Mouse (Mus musculus) limb, embryonic 13.5 days (tissue): ENCODE results near the gene Ccdc167. TPM values are rescaled to one million over a fixed set of nuclear protein-coding genes. Genes with fewer than 3 reads are reported as not detected.
A peak's percentile ranks its signal among the peaks of the same experiment; 100 is the strongest.
"Not testable (repeated sequence)": the region's sequence is repeated elsewhere in the genome, so short reads cannot be mapped to it uniquely, and the experiment has no call there.

Source experiments
- ATAC-seq: fragments of 200-750 bp; cut with Nextera tagmentation; 2 replicates; pipeline ENCODE4 v1.8.0; 2017; ENCODE audit warnings: low read depth, moderate number of reproducible peaks, moderate TSS enrichment; ENCODE audit not compliant: low FRiP score
- H3K27ac ChIP-seq: fragments of 300-500 bp; sonication (generic); 2 replicates; pipeline ENCODE4 v1.5.1; 2015; ENCODE audit warnings: inconsistent platforms, mild to moderate bottlenecking, moderate library complexity
- H3K27me3 ChIP-seq: fragments of 300-500 bp; sonication (generic); 2 replicates; pipeline ENCODE4 v1.6.1; 2015; ENCODE audit warnings: mild to moderate bottlenecking, inconsistent platforms
- H3K36me3 ChIP-seq: fragments of 300-500 bp; sonication (generic); 2 replicates; pipeline ENCODE4 v1.6.1; 2015; ENCODE audit warnings: inconsistent platforms, mild to moderate bottlenecking, moderate library complexity
- H3K4me1 ChIP-seq: fragments of 300-500 bp; sonication (generic); 2 replicates; pipeline ENCODE4 v1.6.1; 2015; ENCODE audit warnings: inconsistent platforms
- H3K4me2 ChIP-seq: fragments of 300-500 bp; sonication (generic); replicated peaks from 2 replicates; pipeline ENCODE4 v1.6.1; 2015; ENCODE audit warnings: inconsistent platforms, mild to moderate bottlenecking, moderate library complexity
- H3K4me3 ChIP-seq: fragments of 300-500 bp; sonication (generic); 2 replicates; pipeline ENCODE4 v1.5.1; 2015; ENCODE audit warnings: moderate library complexity, mild to moderate bottlenecking, inconsistent platforms
- H3K9ac ChIP-seq: fragments of 300-500 bp; sonication (generic); 2 replicates; pipeline ENCODE4 v1.6.1; 2015; ENCODE audit warnings: mild to moderate bottlenecking, inconsistent platforms
- H3K9me3 ChIP-seq: fragments of 300-500 bp; sonication (generic); 2 replicates; pipeline ENCODE4 v1.6.1; 2016; ENCODE audit warnings: inconsistent platforms
- WGBS: fragments of 180-500 bp; shearing (Covaris S2); methylation state at CpG from one replicate; pipeline ENCODE4 v1.1.7; 2015; 5-methylcytosine and 5-hydroxymethylcytosine counted together
- polyA plus RNA-seq: library from polyadenylated mRNA; unstranded; fragments of >200 nt; fragmentation: Nextera tagmentation; extraction: Ambion mirVana; gene quantifications from 2 replicates; pipeline ENCODE4 v1.2.1, GENCODE M21; 2015

Ccdc167 gene
- polyA plus RNA-seq, 1 experiment from 2014 or later: 14.4 TPM

- no peak overlapping the region for H3K4me3 ChIP-seq
- no peak overlapping the region for H3K27ac ChIP-seq
- 82% methylated on average over 2 of the region's 2 CpGs for WGBS
- ATAC-seq: no peak
- H3K9me3 ChIP-seq: no peaks in the 10 kb centered on the region
- peaks cover 16% of the 10 kb centered on the region; the same call in 1 of the 2 replicates for H3K4me1 ChIP-seq
- no peak overlapping the region for H3K9ac ChIP-seq
- no peak overlapping the region for H3K4me2 ChIP-seq
- no peaks in the 10 kb centered on the region for H3K27me3 ChIP-seq
- no peaks in the 10 kb centered on the region for H3K36me3 ChIP-seq
Measured at GRCm38 (mm10) chr17:29732522-29732921, 15.7 kb upstream of the Ccdc167 start.

GRCm38 (mm10) chr17:29731953-29732325 lies 15.1 kb upstream of the Ccdc167 start:
- Histone ChIP-seq H3K4me3 (no peak overlapping the region), H3K4me2 (no peak overlapping the region), H3K27me3 (no peaks in the 10 kb centered on the region), H3K36me3 (no peaks in the 10 kb centered on the region), H3K27ac (0 out of 2 replicates have a peak overlapping the region, but pooled peaks have one; percentile 10), H3K9me3 (no peaks in the 10 kb centered on the region), H3K9ac (no peak overlapping the region), H3K4me1 (peaks cover 16% of the 10 kb centered on the region; the same call in 1 of the 2 replicates)
- WGBS: 59% methylated on average over 6 of the region's 6 CpGs
- no peak for ATAC-seq

GRCm38 (mm10) chr17:29731266-29731952 lies 14.6 kb upstream of the Ccdc167 start:
- Histone ChIP-seq H3K4me2 (no peak overlapping the region), H3K4me3 (no peak overlapping the region), H3K9ac (no peak overlapping the region), H3K27me3 (no peaks in the 10 kb centered on the region), H3K27ac (0 out of 2 replicates have a peak overlapping the region, but pooled peaks have one; percentile 10), H3K36me3 (no peaks in the 10 kb centered on the region), H3K4me1 (peaks cover 16% of the 10 kb centered on the region; the same call in 1 of the 2 replicates), H3K9me3 (no peaks in the 10 kb centered on the region)
- no peak for ATAC-seq
- 40% methylated on average over 12 of the region's 12 CpGs for WGBS

- Histone ChIP-seq H3K27me3 (no peaks in the 10 kb centered on the region), H3K4me2 (no peak overlapping the region), H3K4me1 (peaks cover 16% of the 10 kb centered on the region; the same call in 1 of the 2 replicates), H3K9ac (no peak overlapping the region), H3K4me3 (no peak overlapping the region), H3K9me3 (no peaks in the 10 kb centered on the region), H3K27ac (no peak overlapping the region), H3K36me3 (no peaks in the 10 kb centered on the region)
- ATAC-seq: no peak
- 62% methylated on average over 13 of the region's 13 CpGs for WGBS
Measured at GRCm38 (mm10) chr17:29730510-29731265, 13.8 kb upstream of the Ccdc167 start.

- WGBS: 62% methylated on average over 8 of the region's 8 CpGs
- H3K36me3 ChIP-seq: no peaks in the 10 kb centered on the region
Measured at GRCm38 (mm10) chr17:29728082-29728481, 11.2 kb upstream of the Ccdc167 start.

DNA sequence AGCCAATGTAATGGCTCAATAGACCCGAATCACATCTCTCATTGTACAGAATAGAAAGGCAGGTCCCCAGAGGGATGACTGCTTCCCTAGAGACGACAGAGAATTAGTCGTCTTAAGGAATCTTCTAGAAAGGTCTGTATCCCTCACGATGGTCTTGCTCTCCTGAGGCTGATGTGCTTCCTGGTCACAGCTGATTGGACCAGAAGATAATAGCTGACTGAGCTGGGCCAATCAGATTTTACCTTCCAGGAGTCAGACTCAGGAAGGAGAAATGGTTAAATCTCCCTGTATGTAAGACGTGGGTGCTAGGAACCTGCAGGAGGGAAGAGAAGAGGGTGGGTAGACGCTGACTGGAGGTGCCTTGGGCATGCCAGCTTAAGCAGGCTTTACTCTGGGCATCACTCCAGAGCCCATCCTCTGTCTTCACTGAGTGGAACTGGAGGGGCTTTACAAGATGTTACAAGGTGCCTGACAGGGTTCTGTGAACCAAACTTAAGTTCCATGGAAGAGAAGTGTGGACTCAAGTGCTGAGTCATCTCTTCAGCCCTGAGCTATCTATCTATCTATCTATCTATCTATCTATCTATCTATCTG lies 8.3 kb upstream of the Ccdc167 start:
- ATAC-seq: no peak
- Histone ChIP-seq H3K9me3 (no peaks in the 10 kb centered on the region), H3K27ac (no peak overlapping the region), H3K9ac (no peak overlapping the region), H3K27me3 (no peaks in the 10 kb centered on the region), H3K4me3 (no peak overlapping the region), H3K4me1 (no peaks in the 10 kb centered on the region), H3K36me3 (no peaks in the 10 kb centered on the region), H3K4me2 (no peak overlapping the region)
- WGBS: 72% methylated on average over 6 of the region's 6 CpGs

More at GRCm38 (mm10) chr17:29728082-29728481, 11.2 kb upstream of the Ccdc167 start:
- no peak overlapping the region for H3K27ac ChIP-seq
- ATAC-seq: no peak
- H3K4me2 ChIP-seq: no peak overlapping the region
- no peak overlapping the region for H3K9ac ChIP-seq
- H3K4me1 ChIP-seq: peaks cover 16% of the 10 kb centered on the region; the same call in 1 of the 2 replicates
- H3K4me3 ChIP-seq: no peak overlapping the region
- no peaks in the 10 kb centered on the region for H3K27me3 ChIP-seq
- no peaks in the 10 kb centered on the region for H3K9me3 ChIP-seq

DNA sequence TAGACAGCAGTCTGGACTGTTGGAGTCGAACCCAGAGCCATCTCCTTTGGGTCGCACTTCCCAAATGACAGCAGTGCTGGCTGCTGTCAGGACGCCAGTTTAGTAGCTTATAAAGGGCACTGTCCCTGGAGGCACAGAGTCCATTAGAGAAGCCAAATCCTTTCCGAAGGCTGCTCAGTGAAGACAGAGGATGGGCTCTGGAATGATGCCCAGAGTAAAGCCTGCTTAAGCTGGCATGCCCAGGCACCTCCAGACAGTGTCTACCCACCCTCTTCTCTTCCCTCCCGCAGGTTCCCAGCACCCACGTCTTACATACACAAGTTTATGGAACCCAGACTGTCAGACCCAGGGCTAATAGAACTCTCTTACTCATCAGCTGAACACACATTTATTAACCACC lies 7.8 kb upstream of the Ccdc167 start:
- 67% methylated on average over 6 of the region's 6 CpGs for WGBS
- Histone ChIP-seq H3K4me3 (no peak overlapping the region), H3K9ac (no peak overlapping the region), H3K9me3 (no peaks in the 10 kb centered on the region), H3K4me1 (no peaks in the 10 kb centered on the region), H3K4me2 (no peak overlapping the region), H3K27ac (no peak overlapping the region), H3K36me3 (no peaks in the 10 kb centered on the region), H3K27me3 (no peaks in the 10 kb centered on the region)
- ATAC-seq: no peak

DNA sequence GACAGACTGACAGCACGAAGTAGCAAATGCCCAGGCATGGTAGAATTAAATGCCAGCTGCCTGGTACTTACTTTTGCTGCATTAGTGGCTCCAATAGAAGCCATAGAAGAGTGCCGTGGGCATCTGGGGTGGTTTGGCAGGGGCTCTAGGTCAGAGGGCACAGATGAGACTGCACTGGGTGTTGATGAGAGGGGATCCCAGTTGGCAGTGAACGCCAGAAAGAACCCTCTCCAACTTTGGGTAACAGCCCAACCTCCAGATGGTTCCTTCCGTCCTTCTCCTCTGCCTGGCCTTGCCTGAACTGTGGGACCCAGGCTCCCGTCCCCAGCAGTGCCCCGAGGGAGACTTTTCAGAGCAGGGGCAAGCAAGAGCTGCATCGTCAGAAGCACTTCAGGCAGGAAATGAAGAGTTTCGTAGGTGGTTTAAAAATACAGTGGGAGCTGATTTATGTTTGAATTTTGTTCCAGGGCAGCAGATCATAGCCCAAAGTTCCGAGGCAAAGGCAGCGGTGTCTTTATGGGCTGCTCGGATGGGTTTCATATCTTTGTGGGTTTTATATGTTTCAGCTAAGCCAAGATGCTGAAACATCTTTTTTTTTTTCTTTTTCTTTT lies 4.0 kb upstream of the Ccdc167 start:
- Histone ChIP-seq H3K36me3 (no peaks in the 10 kb centered on the region), H3K4me2 (no peak overlapping the region), H3K9ac (no peak overlapping the region), H3K27me3 (no peaks in the 10 kb centered on the region), H3K9me3 (no peaks in the 10 kb centered on the region), H3K4me3 (no peak overlapping the region), H3K27ac (no peak overlapping the region), H3K4me1 (peaks cover 10% of the 10 kb centered on the region)
- 57% methylated on average over 11 of the region's 11 CpGs for WGBS
- no peak for ATAC-seq

GRCm38 (mm10) chr17:29719628-29720575 lies 3.1 kb upstream of the Ccdc167 start:
- Histone ChIP-seq H3K4me1 (peaks cover 14% of the 10 kb centered on the region), H3K4me3 (no peak overlapping the region), H3K9me3 (no peaks in the 10 kb centered on the region), H3K4me2 (no peak overlapping the region), H3K27ac (no peak overlapping the region), H3K9ac (no peak overlapping the region), H3K27me3 (no peaks in the 10 kb centered on the region), H3K36me3 (no peaks in the 10 kb centered on the region)
- ATAC-seq: no peak
- 78% methylated on average over 13 of the region's 13 CpGs for WGBS

DNA sequence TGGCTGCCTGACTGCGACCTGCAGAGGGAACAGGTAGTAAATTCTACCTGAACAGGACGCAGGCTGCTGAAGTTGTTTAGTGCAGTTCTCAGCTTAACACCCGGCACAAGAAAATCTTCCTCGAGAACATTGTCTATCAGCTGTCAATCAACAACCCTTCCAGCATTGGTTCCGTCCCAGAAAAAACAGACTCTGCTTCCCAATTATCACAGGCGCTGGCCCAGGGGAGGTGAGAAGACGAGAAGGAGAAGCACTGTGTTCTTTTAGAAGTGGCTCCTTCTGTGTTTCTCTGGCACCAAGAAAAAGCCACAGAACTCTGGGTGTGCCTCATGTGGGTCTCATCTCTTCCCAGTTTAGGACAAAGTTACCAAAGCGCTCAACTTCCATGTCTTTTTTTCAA lies 1.8 kb upstream of the Ccdc167 start:
- peaks cover 14% of the 10 kb centered on the region for H3K4me1 ChIP-seq
- no peak overlapping the region for H3K9ac ChIP-seq
- H3K4me2 ChIP-seq: no peak overlapping the region
- H3K36me3 ChIP-seq: peaks cover 6% of the 10 kb centered on the region; the same call in 1 of the 2 replicates
- H3K4me3 ChIP-seq: no peak overlapping the region
- H3K27me3 ChIP-seq: no peaks in the 10 kb centered on the region
- H3K9me3 ChIP-seq: no peaks in the 10 kb centered on the region
- no peak overlapping the region for H3K27ac ChIP-seq
- no peak for ATAC-seq
- 87% methylated on average over 8 of the region's 8 CpGs for WGBS

DNA sequence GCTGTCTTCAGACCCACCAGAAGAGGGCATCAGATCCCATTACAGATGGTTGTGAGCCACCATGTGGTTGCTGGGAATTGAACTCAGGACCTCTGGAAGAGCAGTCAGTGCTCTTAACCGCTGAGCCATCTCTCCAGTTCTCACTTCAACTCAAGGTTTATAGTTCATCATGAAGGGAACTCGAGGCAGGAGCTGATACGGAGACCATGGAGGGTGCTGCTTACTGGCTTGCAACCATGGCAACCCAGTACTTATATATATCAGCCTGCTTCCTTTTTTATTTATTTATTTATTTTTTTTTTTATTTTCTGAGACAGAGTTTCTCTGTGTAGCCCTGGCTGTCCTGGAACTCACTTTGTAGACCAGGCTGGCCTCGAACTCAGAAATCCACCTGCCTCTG lies 3.1 kb downstream of the Ccdc167 start:
- H3K4me3 ChIP-seq, ATAC-seq, H3K4me2 ChIP-seq, H3K36me3 ChIP-seq, H3K27ac ChIP-seq, H3K9ac ChIP-seq, H3K9me3 ChIP-seq, H3K27me3 ChIP-seq: not testable (repeated sequence)
- peaks cover 60% of the 10 kb centered on the region for H3K4me1 ChIP-seq
- 95% methylated on average over 4 of the region's 4 CpGs for WGBS
